Mouse (Mus musculus): ENCODE measurements at regions not wholly inside any gene's neighbourhood (a gene's known extent, or its start where the extent isn't known, plus 50 kb on each side); places are given as distances from the start of the nearest gene placed in this dataset.

- TF ChIP-seq CTCF (conservative IDR thresholded peaks at IDR 0.05; ENCODE audit: insufficient read depth, insufficient read length, low read depth, low read length) (no peak), POLR2A (IDR thresholded peaks at IDR 0.05; ENCODE audit: low read depth, low read length) (no peak)
Measured at GRCm38 (mm10) chr7:113110867-113111508, 96.3 kb upstream of the Arntl start.

Data from kidney, adult 2 months (tissue).